In the genomic region with DNA sequence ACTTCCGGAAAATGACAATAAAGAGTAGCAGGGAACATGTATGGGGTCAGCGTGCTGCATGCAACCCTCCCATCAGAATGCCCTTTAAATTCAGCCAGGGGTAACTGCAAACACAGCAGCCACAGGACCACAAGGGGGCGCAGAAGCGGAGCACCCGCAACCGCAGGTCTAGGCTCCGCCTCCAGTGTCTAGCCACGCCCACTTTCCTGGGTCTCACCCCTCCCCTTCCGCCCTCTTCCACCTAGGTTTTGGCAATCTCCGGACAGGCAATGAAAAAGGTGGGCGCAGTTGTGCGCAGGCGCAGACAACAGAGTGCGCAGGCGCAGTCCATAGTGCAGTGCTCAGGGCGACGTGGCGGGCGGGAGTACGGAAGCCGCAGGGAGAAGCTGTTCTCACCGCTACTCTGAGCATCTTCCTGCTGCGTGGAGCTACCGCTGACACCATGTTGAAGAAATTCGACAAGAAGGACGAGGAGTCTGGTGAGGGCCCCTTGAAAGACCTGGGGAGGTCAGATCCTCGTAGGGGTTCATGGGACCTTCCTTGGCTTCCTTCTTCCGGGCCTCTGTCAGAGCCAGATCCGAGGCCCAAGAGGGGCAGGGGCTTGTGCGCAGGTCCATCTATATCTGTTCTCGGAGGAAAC, we compare ENCODE assay signal across 8 mouse cellular contexts. TPM values are rescaled to one million over a fixed set of nuclear protein-coding genes. Genes with fewer than 3 reads are reported as not detected.
A peak's percentile ranks its signal among the peaks of the same experiment; 100 is the strongest.
DNase-seq lines count a peak whose midpoint lies in the region; ATAC-seq and TF ChIP-seq lines count a peak whose summit lies in the region.

TSS of gene Copg1 (plus strand) at position 221 of the 640 bp plus-strand sequence.

- H3K9me3 ChIP-seq in G1E (replicated peaks): no peaks in the 10 kb centered on the region
- no peaks in the 10 kb centered on the region for H3K9me3 ChIP-seq in forebrain, embryonic 16.5 days (ENCODE audit: control insufficient read depth, low read length)
- H3K9me3 ChIP-seq in lung, embryonic 14.5 days (ENCODE audit: low read depth, low read length): no peaks in the 10 kb centered on the region

- H3K4me1 ChIP-seq in G1E (ENCODE audit: insufficient read depth, low read depth, low read length): peaks cover 35% of the 10 kb centered on the region
- H3K4me1 ChIP-seq in forebrain, embryonic 16.5 days (replicated peaks; ENCODE audit: control insufficient read depth, insufficient read depth, low read length): peaks cover 12% of the 10 kb centered on the region
- H3K4me1 ChIP-seq in lung, embryonic 14.5 days (ENCODE audit: insufficient read depth): peaks cover 6% of the 10 kb centered on the region; the same call in 1 of the 2 replicates
- H3K4me1 ChIP-seq in olfactory bulb, adult 2 months (ENCODE audit: control insufficient read depth, insufficient read depth, low read length): peaks cover 15% of the 10 kb centered on the region
- H3K4me1 ChIP-seq in thymus, adult 2 months (replicated peaks; ENCODE audit: control insufficient read depth, insufficient read depth, low read length): peaks cover 9% of the 10 kb centered on the region; the same call in 1 of the 2 replicates

- intact Hi-C loops in heart, postnatal 36 days (cut with DNase I): loop anchor here (2.0 to 5.0 kb wide), 5 partner anchors 37 to 187 kb away; partner anchors contain the start of genes Cnbp and Isy1

- peak; percentile 94 for ATAC-seq in G1E (ENCODE audit: extremely low read depth, insufficient number of reproducible peaks, low FRiP score, poor library complexity, severe bottlenecking)
- ATAC-seq in forebrain, embryonic 16.5 days: peak; percentile 94
- ATAC-seq in lung, embryonic 14.5 days (ENCODE audit: insufficient read depth): peak; percentile 96

- under 1% methylated on average over 31 of the region's 31 CpGs for WGBS in forebrain, embryonic 16.5 days
- under 1% methylated on average over 31 of the region's 31 CpGs for WGBS in lung, embryonic 14.5 days
- under 1% methylated on average over 31 of the region's 31 CpGs for WGBS in olfactory bulb, adult 2 months
- under 1% methylated on average over 31 of the region's 31 CpGs for WGBS in thymus, adult 2 months

- peak within 1 kb of the TSS; percentile 92 for H3K4me2 ChIP-seq in forebrain, embryonic 16.5 days (ENCODE audit: low read length)
- peak within 1 kb of the TSS; percentile 78 for H3K4me2 ChIP-seq in lung, embryonic 14.5 days

- peak; percentile 64 for TF ChIP-seq POLR2A in olfactory bulb, adult 2 months (IDR thresholded peaks at IDR 0.05; ENCODE audit: insufficient read depth, low read depth, low read length)
- peak; percentile 76 for TF ChIP-seq POLR2A in thymus, adult 2 months (IDR thresholded peaks at IDR 0.05; ENCODE audit: control insufficient read depth, extremely low read depth, insufficient read depth, low read length, poor library complexity)

- peak within 1 kb of the TSS; percentile 87 for H3K9ac ChIP-seq in forebrain, embryonic 16.5 days (replicated peaks; ENCODE audit: low read depth, low read length)
- peak within 1 kb of the TSS; percentile 82 for H3K9ac ChIP-seq in lung, embryonic 14.5 days

- H3K27me3 ChIP-seq in G1E (ENCODE audit: insufficient read depth, low read length): no peaks in the 10 kb centered on the region
- H3K27me3 ChIP-seq in forebrain, embryonic 16.5 days (replicated peaks; ENCODE audit: control insufficient read depth, insufficient read depth, low read length): no peaks in the 10 kb centered on the region
- no peaks in the 10 kb centered on the region for H3K27me3 ChIP-seq in lung, embryonic 14.5 days (ENCODE audit: insufficient read depth, low read length)
- H3K27me3 ChIP-seq in thymus, adult 2 months (ENCODE audit: control insufficient read depth, insufficient read depth, low read length): no peaks in the 10 kb centered on the region

- peaks cover 42% of the 10 kb centered on the region for H3K36me3 ChIP-seq in G1E (replicated peaks)
- H3K36me3 ChIP-seq in forebrain, embryonic 16.5 days (ENCODE audit: control insufficient read depth, insufficient read depth): peaks cover 6% of the 10 kb centered on the region; the same call in 1 of the 2 replicates
- H3K36me3 ChIP-seq in lung, embryonic 14.5 days (ENCODE audit: insufficient read depth): peaks cover 39% of the 10 kb centered on the region
- H3K36me3 ChIP-seq in thymus, adult 2 months (ENCODE audit: control insufficient read depth, insufficient read depth, low read length): peaks cover 21% of the 10 kb centered on the region

- DNase-seq in G1E (ENCODE audit: low spot score): peak; percentile 89
- peak; percentile 99 to 100 for DNase-seq in cerebellum, adult 18-20 months
- DNase-seq in heart, postnatal 36 days: peak; percentile 100
- peak; percentile 99 to 100 for DNase-seq in layer of hippocampus, adult 2 months (ENCODE audit: low spot score in 2 of 2)
- DNase-seq in lung, embryonic 14.5 days: peak; percentile 100
- peak; percentile 100 for DNase-seq in thymus, adult 2 months

- peak within 1 kb of the TSS; percentile 80 for H3K27ac ChIP-seq in forebrain, embryonic 16.5 days (ENCODE audit: low read length)
- H3K27ac ChIP-seq in layer of hippocampus, adult 2 months: peak within 1 kb of the TSS; percentile 92
- H3K27ac ChIP-seq in lung, embryonic 14.5 days (ENCODE audit: low read depth): peak within 1 kb of the TSS; percentile 67
- H3K27ac ChIP-seq in olfactory bulb, adult 2 months (ENCODE audit: insufficient read depth, low read depth, low read length): peak within 1 kb of the TSS; percentile 39
- H3K27ac ChIP-seq in thymus, adult 2 months (ENCODE audit: control insufficient read depth, insufficient read depth, low read length): peak within 1 kb of the TSS; percentile 28; the same call in 1 of the 2 replicates

- peak; percentile 78 for TF ChIP-seq CTCF in G1E (IDR thresholded peaks at IDR 0.05; ENCODE audit: low read depth, low read length)
- TF ChIP-seq CTCF in layer of hippocampus, adult 2 months (conservative IDR thresholded peaks at IDR 0.05): peak; percentile 98
- peak; percentile 96 for TF ChIP-seq CTCF in lung, embryonic 14.5 days (IDR thresholded peaks at IDR 0.05; ENCODE audit: low read depth)
- TF ChIP-seq CTCF in olfactory bulb, adult 2 months (IDR thresholded peaks at IDR 0.05; ENCODE audit: insufficient read depth, low read depth, low read length): peak; percentile 69
- peak; percentile 92 for TF ChIP-seq CTCF in thymus, adult 2 months (IDR thresholded peaks at IDR 0.05; ENCODE audit: borderline replicate concordance, control insufficient read depth, extremely low read depth, insufficient read depth, low read length, poor library complexity)

- peak within 1 kb of the TSS; percentile 83 for H3K4me3 ChIP-seq in G1E (ENCODE audit: low read depth, low read length)
- H3K4me3 ChIP-seq in forebrain, embryonic 16.5 days (replicated peaks; ENCODE audit: low read length): peak within 1 kb of the TSS; percentile 84
- peak within 1 kb of the TSS; percentile 78 for H3K4me3 ChIP-seq in layer of hippocampus, adult 2 months
- H3K4me3 ChIP-seq in lung, embryonic 14.5 days (ENCODE audit: low read depth, low read length): peak within 1 kb of the TSS; percentile 83
- peak within 1 kb of the TSS; percentile 86 for H3K4me3 ChIP-seq in olfactory bulb, adult 2 months (ENCODE audit: insufficient read depth, low read depth, low read length)
- H3K4me3 ChIP-seq in thymus, adult 2 months (ENCODE audit: control insufficient read depth, insufficient read depth, low read length): peak within 1 kb of the TSS; percentile 68

RNA-seq across cellular contexts. Expression of gene Copg1, which starts in this region (rescaled TPM):
- total RNA-seq in G1E (2014; fragmentation: Nextera tagmentation) (53.7 and 61.5 TPM in 2 replicates), G1E (2017) (73.3 and 81.9 TPM in 2 replicates)
- 16.1 and 45.2 TPM in 2 replicates for polyA plus RNA-seq in G1E (2012)
- polyA plus RNA-seq in forebrain, embryonic 16.5 days (2015; fragmentation: Nextera tagmentation; extraction: Ambion mirVana): 173 and 186 TPM in 2 replicates
- total RNA-seq in heart, postnatal 36 days (2021): 10 to 100 TPM; 41.6 to 42.2 TPM
- total RNA-seq in layer of hippocampus, adult 2 months (2021): 100 to 1,000 TPM; 258 to 266 TPM
- polyA plus RNA-seq in lung, embryonic 14.5 days (2014; fragmentation: Nextera tagmentation; extraction: Ambion mirVana): 177 TPM in 2 replicates
- polyA plus RNA-seq in olfactory bulb, adult 2 months (2012; ENCODE audit: insufficient read depth, insufficient read length, low replicate concordance, missing spikeins): 490 TPM in 1 of 2 replicates, not detected in the other
- 69.3 and 72.4 TPM in 2 replicates for polyA plus RNA-seq in thymus, adult 2 months (2012; rRNA removed)

Comparison
In these comparisons a context has a peak if more than half of its experiments do, and no peak if none do; other contexts are left out.
1. Peak in every context shown above with its lines: DNase-seq, ATAC-seq, H3K4me3 ChIP-seq and H3K27ac ChIP-seq.
2. H3K27ac ChIP-seq: peak in every context shown above with its lines; median percentile 92 in layer of hippocampus, adult 2 months; 80 in forebrain, embryonic 16.5 days; 67 in lung, embryonic 14.5 days; 39 in olfactory bulb, adult 2 months; 28 in thymus, adult 2 months.